Mouse (Mus musculus) gastrocnemius, adult 8-10 months (tissue): ENCODE measurements around the gene Slc16a1. TPM values are rescaled to one million over a fixed set of nuclear protein-coding genes. Genes with fewer than 3 reads are reported as not detected.
"Not testable (repeated sequence)": the region's sequence is repeated elsewhere in the genome, so short reads cannot be mapped to it uniquely, and the experiment has no call there.

ENCODE experiments used
- DNase-seq, 2 experiments: peaks; one replicate each; pipeline ENCODE4 v3.0.0; 2022; ENCODE audit warnings: low spot score in 2 of 2
- total RNA-seq, 4 experiments: library from RNA; stranded (reverse); gene quantifications; 2 replicates each; pipeline ENCODE4 v1.2.4; 2022

Gene Slc16a1
- total RNA-seq, 4 experiments from 2014 or later: 22.5 to 27.1 (median 24.3) TPM

- peak; percentile 31 to 55 for DNase-seq
Observed at GRCm38 (mm10) chr3:104638932-104639748, 672 bp downstream of the Slc16a1 start.

- no peak for DNase-seq
Observed at GRCm38 (mm10) chr3:104639749-104640368, 1.4 kb downstream of the Slc16a1 start.

GRCm38 (mm10) chr3:104640855-104641254 lies 2.4 kb downstream of the Slc16a1 start:
- DNase-seq: no peak

- no peak for DNase-seq
Observed at GRCm38 (mm10) chr3:104641313-104641712, 2.8 kb downstream of the Slc16a1 start.

GRCm38 (mm10) chr3:104643113-104643512 lies 4.6 kb downstream of the Slc16a1 start:
- no peak for DNase-seq

- DNase-seq: peak; percentile 17 to 20
Observed at GRCm38 (mm10) chr3:104643810-104644270, 5.4 kb downstream of the Slc16a1 start.

GRCm38 (mm10) chr3:104644371-104644770 lies 5.9 kb downstream of the Slc16a1 start:
- no peak for DNase-seq

GRCm38 (mm10) chr3:104654219-104654618 lies 15.8 kb downstream of the Slc16a1 start:
- DNase-seq: no peak

GRCm38 (mm10) chr3:104654921-104655320 lies 16.5 kb downstream of the Slc16a1 start:
- no peak for DNase-seq

- DNase-seq: no peak
Observed at GRCm38 (mm10) chr3:104658706-104659105, 20.2 kb downstream of the Slc16a1 start.

- DNase-seq: no peak
Observed at GRCm38 (mm10) chr3:104659758-104660157, 21.3 kb downstream of the Slc16a1 start.

- no peak for DNase-seq
Observed at GRCm38 (mm10) chr3:104660522-104660921, 22.1 kb downstream of the Slc16a1 start.

- no peak for DNase-seq
Observed at GRCm38 (mm10) chr3:104662007-104662406, 23.5 kb downstream of the Slc16a1 start.

GRCm38 (mm10) chr3:104662926-104663325 lies 24.5 kb downstream of the Slc16a1 start:
- no peak for DNase-seq

- peak; percentile 24 to 47 for DNase-seq
Observed at GRCm38 (mm10) chr3:104666950-104667349, 28.5 kb downstream of the Slc16a1 start.

GRCm38 (mm10) chr3:104667451-104667850 lies 29.0 kb downstream of the Slc16a1 start:
- no peak for DNase-seq

GRCm38 (mm10) chr3:104668989-104669388 lies 30.5 kb downstream of the Slc16a1 start:
- no peak for DNase-seq

GRCm38 (mm10) chr3:104669856-104670182 lies 31.4 kb downstream of the Slc16a1 start:
- no peak for DNase-seq

- DNase-seq: not testable (repeated sequence)
Observed at GRCm38 (mm10) chr3:104670183-104671020, 31.9 kb downstream of the Slc16a1 start.

- DNase-seq: no peak
Observed at GRCm38 (mm10) chr3:104671543-104671942, 33.1 kb downstream of the Slc16a1 start.

- DNase-seq: no peak
Observed at GRCm38 (mm10) chr3:104672041-104672440, 33.6 kb downstream of the Slc16a1 start.
